Mouse (Mus musculus): ENCODE data around the gene Rbm20.

Gene Rbm20

GRCm38 (mm10) chr19:53724053-53724452, 46.9 kb downstream of the Rbm20 start:
- DNase-seq, result no peak

GRCm38 (mm10) chr19:53726340-53726739, 49.2 kb downstream of the Rbm20 start:
- peak; percentile 51 for DNase-seq

- DNase-seq, result no peak
Observed at GRCm38 (mm10) chr19:53726755-53727154, 49.6 kb downstream of the Rbm20 start.

- DNase-seq, result no peak
Observed at GRCm38 (mm10) chr19:53727277-53727676, 50.2 kb downstream of the Rbm20 start.

GRCm38 (mm10) chr19:53727886-53728669, 51.0 kb downstream of the Rbm20 start:
- no peak for DNase-seq

GRCm38 (mm10) chr19:53729919-53730318, 52.8 kb downstream of the Rbm20 start:
- DNase-seq, result no peak

- peak; percentile 45 for DNase-seq
Observed at GRCm38 (mm10) chr19:53731761-53732201, 54.7 kb downstream of the Rbm20 start.

- no peak for DNase-seq
Observed at GRCm38 (mm10) chr19:53734845-53735244, 57.7 kb downstream of the Rbm20 start.

- DNase-seq, result peak; percentile 26
Observed at GRCm38 (mm10) chr19:53738701-53739131, 61.6 kb downstream of the Rbm20 start.

GRCm38 (mm10) chr19:53739570-53740266, 62.6 kb downstream of the Rbm20 start:
- no peak for DNase-seq

GRCm38 (mm10) chr19:53740750-53741380, 63.8 kb downstream of the Rbm20 start:
- no peak for DNase-seq

GRCm38 (mm10) chr19:53741902-53742301, 64.8 kb downstream of the Rbm20 start:
- DNase-seq, result peak; percentile 60

- DNase-seq, result no peak
Observed at GRCm38 (mm10) chr19:53745354-53745753, 68.2 kb downstream of the Rbm20 start.

GRCm38 (mm10) chr19:53746116-53746515, 69.0 kb downstream of the Rbm20 start:
- DNase-seq, result no peak

- DNase-seq, result no peak
Observed at GRCm38 (mm10) chr19:53748236-53748775, 71.2 kb downstream of the Rbm20 start.

GRCm38 (mm10) chr19:53749326-53749725, 72.2 kb downstream of the Rbm20 start:
- no peak for DNase-seq

- peak; percentile 26 for DNase-seq
Observed at GRCm38 (mm10) chr19:53751420-53752185, 74.5 kb downstream of the Rbm20 start.

GRCm38 (mm10) chr19:53752993-53753392, 75.9 kb downstream of the Rbm20 start:
- peak; percentile 16 for DNase-seq

- peak; percentile 16 for DNase-seq
Observed at GRCm38 (mm10) chr19:53754421-53754830, 77.3 kb downstream of the Rbm20 start.

- DNase-seq, result no peak
Observed at GRCm38 (mm10) chr19:53755346-53755745, 78.2 kb downstream of the Rbm20 start.

- DNase-seq, result no peak
Observed at GRCm38 (mm10) chr19:53757432-53758109, 80.5 kb downstream of the Rbm20 start.

GRCm38 (mm10) chr19:53758881-53759418, 81.8 kb downstream of the Rbm20 start:
- DNase-seq, result no peak

Measured in embryo, embryonic 11 days (tissue).